Mouse (Mus musculus): Measurements from ENCODE around the gene Rmi1. TPM values are rescaled to one million over a fixed set of nuclear protein-coding genes. Genes with fewer than 3 reads are reported as not detected.
"Not testable (repeated sequence)": the region's sequence is repeated elsewhere in the genome, so short reads cannot be mapped to it uniquely, and the experiment has no call there.

Rmi1 gene
- polyA plus RNA-seq, 1 experiment from 2014 or later = 29.8 TPM

DNA sequence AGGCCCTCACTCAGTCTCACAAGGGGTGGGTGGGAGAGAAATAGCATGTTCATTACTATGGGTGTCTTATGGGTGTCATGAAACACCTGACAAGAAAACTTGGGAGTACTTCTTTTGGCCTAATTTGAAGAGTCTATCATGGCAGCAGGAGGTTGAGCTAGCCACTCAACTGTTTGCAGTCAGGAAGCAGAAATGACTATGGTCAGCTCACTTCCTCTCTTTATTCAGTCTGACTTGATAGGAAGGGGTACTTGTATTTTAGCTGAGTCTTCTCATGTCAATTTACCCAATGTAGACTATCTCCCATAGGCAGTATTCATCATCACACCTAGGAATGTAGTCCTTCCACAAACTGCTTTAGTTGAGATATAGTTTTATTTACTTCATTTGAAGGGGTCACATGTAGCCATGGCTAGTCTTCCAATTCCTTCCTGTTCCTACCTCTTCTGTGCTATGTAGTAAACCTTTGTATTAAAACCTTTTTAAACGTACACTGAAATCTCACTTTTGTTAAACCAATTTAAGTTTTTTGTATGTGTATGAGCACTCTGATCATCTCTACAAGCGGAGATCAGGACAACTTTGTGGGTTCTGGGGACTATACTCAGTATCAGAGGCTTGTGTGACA, 12.6 kb upstream of the Rmi1 start:
- Histone ChIP-seq H3K27ac (ENCODE audit: low read depth, low read length) (no peak overlapping the region), H3K4me3 (ENCODE audit: low read depth, low read length) (no peak overlapping the region), H3K36me3 (ENCODE audit: control insufficient read depth, insufficient read depth, low read length) (no peaks in the 10 kb centered on the region), H3K27me3 (ENCODE audit: control insufficient read depth, insufficient read depth, low read length) (no peaks in the 10 kb centered on the region), H3K4me2 (ENCODE audit: low read depth) (no peak overlapping the region), H3K9ac (ENCODE audit: low read length) (no peak overlapping the region), H3K9me3 (ENCODE audit: control insufficient read depth, low read length) (no peaks in the 10 kb centered on the region), H3K4me1 (ENCODE audit: control insufficient read depth, insufficient read depth, low read length) (no peaks in the 10 kb centered on the region; the same call in 1 of the 2 replicates)
- ATAC-seq (ENCODE audit: insufficient read depth, low FRiP score, low TSS enrichment) (no peak), DNase-seq (ENCODE audit: low spot score) (no peak)
- WGBS = 78% methylated on average over 2 of the region's 2 CpGs

DNA sequence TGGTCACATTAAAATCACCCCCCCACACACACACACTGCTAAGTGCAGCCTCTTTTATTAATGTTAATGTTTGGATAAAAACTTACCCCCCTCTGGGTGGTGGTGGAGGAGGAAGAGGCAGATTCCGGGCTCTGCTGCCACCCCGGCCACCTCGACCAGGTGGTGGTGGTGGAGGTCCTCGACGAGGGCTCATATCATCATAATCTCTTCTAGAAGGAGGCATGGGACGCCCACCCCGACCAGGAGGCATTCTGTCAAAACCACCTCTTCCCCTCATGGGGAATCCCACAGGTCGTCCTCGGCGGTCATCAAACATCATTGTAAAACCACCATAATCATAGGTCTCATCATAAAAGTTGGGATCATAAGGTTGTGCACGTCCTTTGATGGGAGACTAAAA, 7.7 kb upstream of the Rmi1 start:
- not testable (repeated sequence) for H3K27me3 ChIP-seq (ENCODE audit: control insufficient read depth, insufficient read depth, low read length); H3K27ac ChIP-seq (ENCODE audit: low read depth, low read length); H3K4me2 ChIP-seq (ENCODE audit: low read depth); ATAC-seq (ENCODE audit: insufficient read depth, low FRiP score, low TSS enrichment); H3K4me3 ChIP-seq (ENCODE audit: low read depth, low read length); DNase-seq (ENCODE audit: low spot score); H3K9me3 ChIP-seq (ENCODE audit: control insufficient read depth, low read length); H3K4me1 ChIP-seq (ENCODE audit: control insufficient read depth, insufficient read depth, low read length); H3K9ac ChIP-seq (ENCODE audit: low read length)
- 89% methylated on average over 11 of the region's 11 CpGs for whole genome bisulfite sequencing
- peaks cover 12% of the 10 kb centered on the region for H3K36me3 ChIP-seq (ENCODE audit: control insufficient read depth, insufficient read depth, low read length)

DNA sequence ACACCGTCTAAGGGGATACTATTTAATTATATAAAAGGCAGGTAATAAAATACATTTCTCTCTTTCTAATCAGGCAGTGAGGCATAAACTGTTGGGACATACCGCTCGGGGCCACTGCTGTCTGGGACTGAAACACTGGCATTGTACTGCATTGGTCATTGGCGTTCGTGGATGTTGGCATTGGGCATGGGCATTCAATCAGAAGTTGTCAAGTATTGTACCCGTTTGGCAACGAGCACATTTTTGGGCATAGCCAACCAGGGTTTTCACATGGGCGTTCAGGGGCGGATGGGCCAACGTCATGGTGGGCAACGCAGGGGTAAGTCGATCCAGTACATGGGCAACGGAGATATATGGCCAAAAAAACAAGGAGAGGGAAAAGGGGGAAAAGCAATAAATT, 4.4 kb upstream of the Rmi1 start:
- Histone ChIP-seq H3K4me1 (ENCODE audit: control insufficient read depth, insufficient read depth, low read length) (no peaks in the 10 kb centered on the region), H3K9ac (ENCODE audit: low read length) (no peak overlapping the region), H3K36me3 (ENCODE audit: control insufficient read depth, insufficient read depth, low read length) (peaks cover 12% of the 10 kb centered on the region), H3K4me2 (ENCODE audit: low read depth) (no peak overlapping the region), H3K9me3 (ENCODE audit: control insufficient read depth, low read length) (no peaks in the 10 kb centered on the region), H3K27me3 (ENCODE audit: control insufficient read depth, insufficient read depth, low read length) (no peaks in the 10 kb centered on the region), H3K4me3 (ENCODE audit: low read depth, low read length) (no peak overlapping the region), H3K27ac (ENCODE audit: low read depth, low read length) (no peak overlapping the region)
- 89% methylated on average over 13 of the region's 13 CpGs for WGBS
- no peak for DNase-seq (ENCODE audit: low spot score)
- ATAC-seq (ENCODE audit: insufficient read depth, low FRiP score, low TSS enrichment) = no peak

DNA sequence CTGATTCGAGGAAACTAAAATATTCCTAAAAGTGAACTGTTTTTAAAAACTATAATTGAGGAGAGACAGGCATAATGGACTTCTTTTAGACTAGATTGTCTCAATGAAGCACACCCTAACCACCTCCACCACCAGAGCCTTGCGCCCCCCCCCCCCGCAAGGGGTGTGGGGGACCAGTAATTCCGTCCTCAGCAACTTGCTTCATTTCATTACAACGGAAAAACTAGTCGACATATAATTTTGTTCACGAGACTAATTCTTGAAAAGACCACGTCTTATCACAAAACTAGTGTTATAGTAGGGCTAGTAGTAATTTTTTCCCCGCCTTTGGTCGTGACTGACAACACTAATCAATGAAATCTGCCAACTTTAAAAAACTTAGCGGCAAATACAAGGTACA, 1.5 kb upstream of the Rmi1 start:
- no peak for ATAC-seq (ENCODE audit: insufficient read depth, low FRiP score, low TSS enrichment)
- H3K27ac ChIP-seq (ENCODE audit: low read depth, low read length) = peak overlapping the region; percentile 98; the same call in 1 of the 2 replicates

DNA sequence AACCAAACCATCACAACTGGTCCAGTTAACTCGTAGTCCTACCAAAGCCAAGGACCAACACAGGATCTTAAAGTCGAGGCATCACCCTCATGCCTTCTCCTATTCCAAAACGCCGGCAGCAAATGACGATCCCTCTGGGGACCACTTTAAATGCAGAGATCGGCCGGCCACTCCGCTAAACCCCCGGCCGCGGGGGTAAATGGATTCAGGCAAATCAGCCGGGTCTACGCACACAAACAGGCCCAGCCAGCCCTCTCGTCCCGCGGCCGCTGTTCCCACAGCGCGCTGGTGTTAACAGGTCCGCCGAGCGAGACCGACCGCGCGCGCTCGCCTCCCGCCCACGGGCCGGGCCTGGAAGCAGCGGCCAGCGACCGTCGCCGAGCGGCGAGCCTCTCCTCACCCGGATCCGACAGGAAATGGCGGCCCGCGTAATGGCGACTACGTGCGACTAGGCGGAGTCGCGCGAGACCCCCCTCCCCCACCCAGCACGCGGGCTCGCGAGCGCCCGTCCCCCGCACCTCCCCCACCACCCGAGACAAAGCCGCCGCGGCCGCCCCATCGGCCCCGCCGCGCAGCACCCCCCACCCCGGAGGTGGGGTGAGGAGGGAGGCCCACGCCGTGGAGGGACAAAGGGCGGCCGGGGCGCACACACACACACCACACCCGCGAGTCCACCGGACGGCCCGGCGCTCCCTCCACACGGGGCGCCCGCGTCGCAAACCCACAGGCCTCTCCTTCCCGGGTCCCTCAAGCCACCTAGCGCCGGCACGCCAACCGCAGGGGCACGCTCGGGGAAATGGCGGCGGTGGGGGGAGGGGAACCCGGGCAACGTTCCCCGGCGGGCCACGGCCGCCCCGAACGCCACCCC, 679 bp upstream of the Rmi1 start:
- H3K36me3 ChIP-seq (ENCODE audit: control insufficient read depth, insufficient read depth, low read length) = 0 out of 2 replicates have a peak, but pooled peaks cover 2% of the 10 kb centered on the region
- no peaks in the 10 kb centered on the region for H3K9me3 ChIP-seq (ENCODE audit: control insufficient read depth, low read length)
- no peaks in the 10 kb centered on the region for H3K27me3 ChIP-seq (ENCODE audit: control insufficient read depth, insufficient read depth, low read length)
- H3K4me3 ChIP-seq (ENCODE audit: low read depth, low read length) = peak overlapping the region; percentile 98
- H3K27ac ChIP-seq (ENCODE audit: low read depth, low read length) = peak overlapping the region; percentile 98
- peak overlapping the region; percentile 96 for H3K9ac ChIP-seq (ENCODE audit: low read length)
- ATAC-seq (ENCODE audit: insufficient read depth, low FRiP score, low TSS enrichment) (peak; percentile 49), DNase-seq (ENCODE audit: low spot score) (peak; percentile 88)
- no peaks in the 10 kb centered on the region for H3K4me1 ChIP-seq (ENCODE audit: control insufficient read depth, insufficient read depth, low read length)
- 0% methylated on average over 51 of the region's 100 CpGs for WGBS
- peak overlapping the region; percentile 56 for H3K4me2 ChIP-seq (ENCODE audit: low read depth)

More for the DNA sequence above, 1.5 kb upstream of the Rmi1 start:
- Histone ChIP-seq H3K36me3 (ENCODE audit: control insufficient read depth, insufficient read depth, low read length) (peaks cover 7% of the 10 kb centered on the region), H3K27me3 (ENCODE audit: control insufficient read depth, insufficient read depth, low read length) (no peaks in the 10 kb centered on the region), H3K9me3 (ENCODE audit: control insufficient read depth, low read length) (no peaks in the 10 kb centered on the region), H3K4me1 (ENCODE audit: control insufficient read depth, insufficient read depth, low read length) (no peaks in the 10 kb centered on the region), H3K4me3 (ENCODE audit: low read depth, low read length) (peak overlapping the region; percentile 98), H3K9ac (ENCODE audit: low read length) (peak overlapping the region; percentile 96), H3K4me2 (ENCODE audit: low read depth) (peak overlapping the region; percentile 56)
- no peak for DNase-seq (ENCODE audit: low spot score)
- WGBS = 1% methylated on average over 11 of the region's 11 CpGs

DNA sequence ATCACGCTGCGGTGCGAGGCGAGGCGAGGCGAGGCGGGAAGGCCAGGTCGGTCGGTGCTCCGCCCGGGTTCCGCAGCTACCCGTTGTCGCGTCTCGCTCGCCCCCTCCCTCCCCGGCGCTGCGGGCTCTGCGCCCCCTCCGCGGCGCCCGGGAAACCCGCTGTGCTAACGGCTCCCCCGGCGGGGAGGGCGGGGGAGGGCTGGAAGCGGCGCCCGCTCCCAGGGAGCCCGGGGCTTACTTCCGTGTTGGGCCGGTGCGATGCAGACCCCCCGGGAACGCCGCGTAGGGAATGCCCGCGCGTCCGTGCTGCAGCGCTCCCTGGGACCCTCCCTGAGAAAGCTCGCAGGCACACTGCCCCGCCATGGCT, 679 bp downstream of the Rmi1 start:
- ATAC-seq (ENCODE audit: insufficient read depth, low FRiP score, low TSS enrichment) = peak; percentile 43
- Histone ChIP-seq H3K9ac (ENCODE audit: low read length) (peak overlapping the region; percentile 96), H3K27me3 (ENCODE audit: control insufficient read depth, insufficient read depth, low read length) (no peaks in the 10 kb centered on the region), H3K9me3 (ENCODE audit: control insufficient read depth, low read length) (no peaks in the 10 kb centered on the region), H3K4me3 (ENCODE audit: low read depth, low read length) (peak overlapping the region; percentile 98), H3K27ac (ENCODE audit: low read depth, low read length) (peak overlapping the region; percentile 98), H3K4me1 (ENCODE audit: control insufficient read depth, insufficient read depth, low read length) (no peaks in the 10 kb centered on the region), H3K4me2 (ENCODE audit: low read depth) (peak overlapping the region; percentile 56), H3K36me3 (ENCODE audit: control insufficient read depth, insufficient read depth, low read length) (no peaks in the 10 kb centered on the region)
- no peak for DNase-seq (ENCODE audit: low spot score)
- under 1% methylated on average over 33 of the region's 48 CpGs for WGBS

DNA sequence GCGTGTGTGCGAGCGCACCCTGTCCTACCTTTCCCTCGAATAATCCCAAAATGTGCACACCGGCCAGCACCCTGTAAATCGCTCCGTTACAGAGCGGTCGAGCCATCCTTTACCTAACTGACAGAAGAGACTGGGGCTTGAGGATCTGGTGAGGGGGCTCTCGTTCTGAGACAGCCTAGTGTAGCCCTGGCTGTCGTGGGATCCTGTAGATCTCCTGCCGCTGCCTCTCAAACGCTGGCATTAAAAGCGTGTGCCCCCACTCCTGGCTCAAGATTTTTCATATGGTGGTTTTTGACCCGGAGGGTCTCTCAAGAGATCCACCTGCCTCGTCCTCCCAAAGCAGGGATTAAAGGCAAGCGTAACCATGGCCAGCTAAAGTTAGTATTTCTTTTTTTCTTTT, 1.2 kb downstream of the Rmi1 start, which contains the start of gene Hnrnpk:
Gene Hnrnpk (minus strand): TSS at position 101 of the 400 bp plus-strand sequence.
- H3K27ac ChIP-seq (ENCODE audit: low read depth, low read length) = peak within 1 kb of the TSS; percentile 98
- peak within 1 kb of the TSS; percentile 96 for H3K9ac ChIP-seq (ENCODE audit: low read length)
- peak within 1 kb of the TSS; percentile 56 for H3K4me2 ChIP-seq (ENCODE audit: low read depth)
- peak within 1 kb of the TSS; percentile 98 for H3K4me3 ChIP-seq (ENCODE audit: low read depth, low read length)
- H3K27me3 ChIP-seq (ENCODE audit: control insufficient read depth, insufficient read depth, low read length); H3K9me3 ChIP-seq (ENCODE audit: control insufficient read depth, low read length); DNase-seq (ENCODE audit: low spot score); H3K36me3 ChIP-seq (ENCODE audit: control insufficient read depth, insufficient read depth, low read length); H3K4me1 ChIP-seq (ENCODE audit: control insufficient read depth, insufficient read depth, low read length); ATAC-seq (ENCODE audit: insufficient read depth, low FRiP score, low TSS enrichment): not testable (repeated sequence)
- 7% methylated on average over 16 of the region's 17 CpGs for WGBS

DNA sequence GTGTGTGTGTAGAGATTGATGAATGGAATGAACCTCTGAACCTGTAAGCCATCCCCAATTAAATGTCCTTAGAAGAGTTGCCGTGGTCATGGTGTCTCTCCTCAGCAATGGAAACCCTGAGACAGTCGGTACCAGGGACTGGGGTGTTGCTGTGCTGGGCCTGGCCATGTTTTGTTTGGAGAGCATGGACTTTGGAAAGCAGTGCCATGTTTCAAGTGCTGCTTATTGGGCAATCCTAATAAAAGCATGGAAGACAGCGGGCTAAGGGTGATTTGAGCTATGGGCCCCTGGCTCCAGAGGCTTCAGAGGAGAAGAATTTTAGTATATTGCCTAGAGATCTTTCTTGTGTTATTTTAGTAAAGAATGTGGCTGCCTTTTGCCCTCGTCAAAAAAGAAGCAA, 9.0 kb downstream of the Rmi1 start:
- Histone ChIP-seq H3K27me3 (ENCODE audit: control insufficient read depth, insufficient read depth, low read length) (no peaks in the 10 kb centered on the region), H3K36me3 (ENCODE audit: control insufficient read depth, insufficient read depth, low read length) (0 out of 2 replicates have a peak, but pooled peaks cover 3% of the 10 kb centered on the region), H3K4me3 (ENCODE audit: low read depth, low read length) (no peak overlapping the region), H3K4me1 (ENCODE audit: control insufficient read depth, insufficient read depth, low read length) (peaks cover 3% of the 10 kb centered on the region; the same call in 1 of the 2 replicates), H3K27ac (ENCODE audit: low read depth, low read length) (no peak overlapping the region), H3K9me3 (ENCODE audit: control insufficient read depth, low read length) (no peaks in the 10 kb centered on the region), H3K9ac (ENCODE audit: low read length) (no peak overlapping the region), H3K4me2 (ENCODE audit: low read depth) (no peak overlapping the region)
- no peak for ATAC-seq (ENCODE audit: insufficient read depth, low FRiP score, low TSS enrichment)
- no peak for DNase-seq (ENCODE audit: low spot score)
- 92% methylated on average over 4 of the region's 4 CpGs for WGBS

Measured in neural tube, embryonic 11.5 days (tissue).